Mouse (Mus musculus) hindbrain, embryonic 14.5 days (tissue): Measurements from ENCODE around the gene Magi2. TPM values are rescaled to one million over a fixed set of nuclear protein-coding genes. Genes with fewer than 3 reads are reported as not detected.
"Not testable (repeated sequence)": the region's sequence is repeated elsewhere in the genome, so short reads cannot be mapped to it uniquely, and the experiment has no call there.

Experiments used
- ATAC-seq: fragments of 200-750 bp; cut with Nextera tagmentation; 2 replicates; pipeline ENCODE4 v1.8.0; 2017; ENCODE audit warnings: moderate number of reproducible peaks, mild to moderate bottlenecking, moderate TSS enrichment, moderate library complexity; ENCODE audit not compliant: low FRiP score
- DNase-seq: peaks from one replicate; pipeline ENCODE4 v3.0.0-alpha.2; 2015; ENCODE audit warnings: low spot score
- H3K27ac ChIP-seq: fragments of 300-500 bp; sonication (generic); 2 replicates; pipeline ENCODE4 v1.5.1; 2014; ENCODE audit warnings: mild to moderate bottlenecking, moderate library complexity
- H3K27me3 ChIP-seq: fragments of 300-500 bp; sonication (generic); 2 replicates; pipeline ENCODE4 v1.6.1; 2014; ENCODE audit warnings: mild to moderate bottlenecking, low read length, mixed read lengths; ENCODE audit not compliant: control insufficient read depth, insufficient read depth
- H3K36me3 ChIP-seq: fragments of 300-500 bp; sonication (generic); replicated peaks from 2 replicates; pipeline ENCODE4 v1.6.1; 2014; ENCODE audit not compliant: control insufficient read depth, insufficient read depth
- H3K4me1 ChIP-seq: fragments of 300-500 bp; sonication (generic); replicated peaks from 2 replicates; pipeline ENCODE4 v1.6.1; 2014; ENCODE audit warnings: antibody characterized with exemption, low read length, mixed read lengths; ENCODE audit not compliant: control insufficient read depth, insufficient read depth
- H3K4me2 ChIP-seq: fragments of 300-500 bp; sonication (generic); replicated peaks from 2 replicates; pipeline ENCODE4 v1.6.1; 2014; ENCODE audit warnings: mild to moderate bottlenecking, moderate library complexity
- H3K4me3 ChIP-seq: fragments of 300-500 bp; sonication (generic); replicated peaks from 2 replicates; pipeline ENCODE4 v1.5.1; 2014; ENCODE audit warnings: mild to moderate bottlenecking, low read length
- H3K9ac ChIP-seq: fragments of 300-500 bp; sonication (generic); 2 replicates; pipeline ENCODE4 v1.6.1; 2014
- H3K9me3 ChIP-seq: fragments of 300-500 bp; sonication (generic); 2 replicates; pipeline ENCODE4 v1.6.1; 2016; ENCODE audit warnings: low read length; ENCODE audit not compliant: control insufficient read depth
- WGBS: fragments of 180-500 bp; shearing (Covaris S2); extraction: QIAGEN DNeasy Blood & Tissue Kit; methylation state at CpG from one replicate; pipeline ENCODE4 v1.1.7; 2014; 5-methylcytosine and 5-hydroxymethylcytosine counted together
- polyA plus RNA-seq: library from polyadenylated mRNA; unstranded; fragments of >200 nt; fragmentation: Nextera tagmentation; extraction: Ambion mirVana; gene quantifications from 2 replicates; pipeline ENCODE4 v1.2.1, GENCODE M21; 2014

Magi2 gene
- polyA plus RNA-seq, 1 experiment from 2014 or later, result 25.6 TPM

- not testable (repeated sequence) for H3K4me2 ChIP-seq, H3K27ac ChIP-seq, H3K9ac ChIP-seq, H3K36me3 ChIP-seq, DNase-seq, H3K4me3 ChIP-seq, H3K4me1 ChIP-seq, H3K9me3 ChIP-seq, ATAC-seq, H3K27me3 ChIP-seq
- WGBS, result 93% methylated on average over 6 of the region's 6 CpGs
These were observed 1489.1 kb downstream of the Magi2 start for GRCm38 (mm10) chr5:20715980-20716379.

GRCm38 (mm10) chr5:20720201-20720900 is 1493.5 kb downstream of the Magi2 start:
- Histone ChIP-seq H3K4me3 (no peak overlapping the region), H3K36me3 (no peaks in the 10 kb centered on the region), H3K4me2 (no peak overlapping the region), H3K9me3 (no peaks in the 10 kb centered on the region), H3K27me3 (no peaks in the 10 kb centered on the region), H3K27ac (no peak overlapping the region), H3K9ac (no peak overlapping the region), H3K4me1 (no peaks in the 10 kb centered on the region)
- 89% methylated on average over 4 of the region's 4 CpGs for WGBS
- DNase-seq (no peak), ATAC-seq (no peak)

GRCm38 (mm10) chr5:20723226-20723625 is 1496.4 kb downstream of the Magi2 start:
- not testable (repeated sequence) for H3K36me3 ChIP-seq, H3K27me3 ChIP-seq, H3K9me3 ChIP-seq, H3K27ac ChIP-seq, H3K4me3 ChIP-seq, H3K9ac ChIP-seq, DNase-seq, ATAC-seq, H3K4me2 ChIP-seq, H3K4me1 ChIP-seq
- WGBS, result 88% methylated on average over 3 of the region's 4 CpGs

- no peak overlapping the region for H3K27ac ChIP-seq
- no peaks in the 10 kb centered on the region for H3K4me1 ChIP-seq
- H3K9me3 ChIP-seq, result no peaks in the 10 kb centered on the region
- H3K27me3 ChIP-seq, result no peaks in the 10 kb centered on the region
- no peak overlapping the region for H3K9ac ChIP-seq
- DNase-seq (no peak), ATAC-seq (no peak)
- H3K4me2 ChIP-seq, result no peak overlapping the region
- no peak overlapping the region for H3K4me3 ChIP-seq
- H3K36me3 ChIP-seq, result no peaks in the 10 kb centered on the region
- WGBS, result 73% methylated on average over 2 of the region's 2 CpGs
These were observed 1512.0 kb downstream of the Magi2 start for GRCm38 (mm10) chr5:20738795-20739194.

- no peaks in the 10 kb centered on the region for H3K27me3 ChIP-seq
- no peaks in the 10 kb centered on the region for H3K36me3 ChIP-seq
- no peak overlapping the region for H3K4me2 ChIP-seq
- 84% methylated on average over 6 of the region's 6 CpGs for WGBS
- no peak for DNase-seq
- ATAC-seq, result no peak
- H3K9me3 ChIP-seq, result no peaks in the 10 kb centered on the region
- no peak overlapping the region for H3K4me3 ChIP-seq
- no peaks in the 10 kb centered on the region for H3K4me1 ChIP-seq
- no peak overlapping the region for H3K27ac ChIP-seq
- no peak overlapping the region for H3K9ac ChIP-seq
These were observed 1514.4 kb downstream of the Magi2 start for GRCm38 (mm10) chr5:20741193-20741592.

GRCm38 (mm10) chr5:20741936-20742335 is 1515.1 kb downstream of the Magi2 start:
- H3K27me3 ChIP-seq, result no peaks in the 10 kb centered on the region
- no peaks in the 10 kb centered on the region for H3K4me1 ChIP-seq
- no peak overlapping the region for H3K4me3 ChIP-seq
- H3K36me3 ChIP-seq, result no peaks in the 10 kb centered on the region
- DNase-seq (no peak), ATAC-seq (no peak)
- H3K9ac ChIP-seq, result no peak overlapping the region
- 88% methylated on average over 8 of the region's 8 CpGs for WGBS
- no peaks in the 10 kb centered on the region for H3K9me3 ChIP-seq
- no peak overlapping the region for H3K27ac ChIP-seq
- H3K4me2 ChIP-seq, result no peak overlapping the region

- Histone ChIP-seq H3K36me3 (no peaks in the 10 kb centered on the region), H3K9me3 (no peaks in the 10 kb centered on the region), H3K27ac (no peak overlapping the region), H3K9ac (no peak overlapping the region), H3K4me3 (no peak overlapping the region), H3K4me1 (0 out of 2 replicates have a peak, but pooled peaks cover 19% of the 10 kb centered on the region), H3K4me2 (no peak overlapping the region), H3K27me3 (no peaks in the 10 kb centered on the region)
- 31% methylated on average over 4 of the region's 4 CpGs for WGBS
- ATAC-seq (0 out of 2 replicates have a peak, but pooled peaks have one; percentile 41), DNase-seq (no peak)
These were observed 1521.3 kb downstream of the Magi2 start for GRCm38 (mm10) chr5:20748142-20748541.

- Histone ChIP-seq H3K27me3 (no peaks in the 10 kb centered on the region), H3K9ac (no peak overlapping the region), H3K4me2 (no peak overlapping the region), H3K9me3 (no peaks in the 10 kb centered on the region), H3K4me1 (0 out of 2 replicates have a peak, but pooled peaks cover 19% of the 10 kb centered on the region), H3K36me3 (no peaks in the 10 kb centered on the region), H3K4me3 (no peak overlapping the region), H3K27ac (no peak overlapping the region)
- 94% methylated on average over 8 of the region's 8 CpGs for WGBS
- ATAC-seq (no peak), DNase-seq (no peak)
These were observed 1522.0 kb downstream of the Magi2 start for GRCm38 (mm10) chr5:20748856-20749255.

- Histone ChIP-seq H3K27ac (no peak overlapping the region), H3K27me3 (no peaks in the 10 kb centered on the region), H3K4me2 (no peak overlapping the region), H3K4me3 (no peak overlapping the region), H3K9ac (no peak overlapping the region), H3K4me1 (0 out of 2 replicates have a peak, but pooled peaks cover 19% of the 10 kb centered on the region), H3K36me3 (no peaks in the 10 kb centered on the region), H3K9me3 (no peaks in the 10 kb centered on the region)
- no peak for DNase-seq
- WGBS, result 95% methylated on average over 3 of the region's 3 CpGs
- no peak for ATAC-seq
These were observed 1522.7 kb downstream of the Magi2 start for GRCm38 (mm10) chr5:20749535-20749934.
